Mouse (Mus musculus): ENCODE results near the gene Lypd3. TPM values are rescaled to one million over a fixed set of nuclear protein-coding genes. Genes with fewer than 3 reads are reported as not detected.
A peak's percentile ranks its signal among the peaks of the same experiment; 100 is the strongest.
"Not testable (repeated sequence)": the region's sequence is repeated elsewhere in the genome, so short reads cannot be mapped to it uniquely, and the experiment has no call there.

Lypd3 gene
- polyA plus RNA-seq, 1 experiment = not detected

DNA sequence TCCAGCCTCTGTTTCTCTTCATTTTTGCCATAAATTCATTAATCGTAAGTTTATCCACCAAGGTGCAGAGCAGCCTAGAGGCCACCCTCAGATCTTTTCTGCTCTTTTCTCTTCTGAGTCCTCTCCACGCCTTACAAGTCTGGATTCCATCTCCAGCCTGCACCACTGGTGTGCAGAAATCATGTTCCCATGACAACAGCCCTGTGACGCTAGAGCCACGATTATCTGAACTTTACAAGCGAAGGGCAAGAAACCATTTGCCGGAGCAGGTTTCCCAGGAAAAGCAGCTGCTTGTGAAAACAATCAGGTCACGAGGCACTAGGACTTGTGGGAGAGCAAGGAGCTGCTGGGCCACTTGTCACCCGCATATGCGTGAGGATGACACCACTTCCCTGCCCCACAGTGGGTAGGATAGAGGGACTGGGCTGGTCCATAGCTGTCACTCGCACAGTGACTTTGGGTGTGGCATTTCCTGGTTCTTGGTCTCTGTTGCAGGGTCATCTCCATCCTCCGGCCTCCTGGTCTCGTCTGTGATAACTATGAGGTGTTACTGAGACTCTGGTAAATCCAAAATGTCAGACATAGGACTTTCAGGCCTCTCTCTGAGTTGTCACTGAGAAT lies 23.5 kb downstream of the Lypd3 start:
- DNase-seq (ENCODE audit: extremely low spot score in 1 of 2, low spot score in 1 of 2) = peak in 1 of 2 experiments; percentile 34

DNA sequence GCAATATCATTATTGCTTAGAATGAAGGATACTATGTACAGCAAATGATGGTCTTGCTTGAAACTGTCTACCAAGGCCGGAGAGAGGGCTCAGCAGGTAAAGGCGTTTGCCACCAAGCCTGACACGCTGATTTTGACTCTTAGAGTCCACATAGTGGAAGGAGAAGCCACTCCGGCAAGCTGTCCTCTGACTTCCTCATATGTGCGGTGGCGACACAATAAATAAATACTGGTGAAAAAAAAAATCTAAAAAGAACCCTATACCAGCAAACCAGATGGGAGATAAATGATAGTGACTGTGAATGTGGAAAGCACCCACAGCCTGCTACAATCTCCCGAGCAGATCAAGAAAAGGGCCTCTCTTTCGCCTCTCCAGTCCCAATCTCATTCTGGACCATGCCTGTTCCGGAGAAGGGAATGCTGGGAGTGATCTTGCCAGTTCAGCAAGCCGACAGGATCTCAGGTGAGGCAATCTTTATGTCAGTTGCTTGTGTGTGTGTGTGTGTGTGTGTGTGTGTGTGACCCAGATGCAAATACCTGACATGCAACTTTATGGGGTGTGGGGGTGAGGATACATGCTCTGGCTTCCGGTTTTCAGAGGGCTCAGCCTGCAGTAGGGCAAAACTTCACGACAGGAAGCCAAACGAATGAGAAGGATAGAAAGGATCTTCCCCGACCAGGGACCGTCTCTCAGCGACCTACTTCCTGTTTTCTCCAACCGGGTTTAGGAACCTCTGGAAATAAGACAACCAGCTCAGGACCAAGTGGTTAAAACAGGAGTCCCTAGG lies 25.0 kb downstream of the Lypd3 start:
- DNase-seq (ENCODE audit: extremely low spot score in 1 of 2, low spot score in 1 of 2) = no peak

DNA sequence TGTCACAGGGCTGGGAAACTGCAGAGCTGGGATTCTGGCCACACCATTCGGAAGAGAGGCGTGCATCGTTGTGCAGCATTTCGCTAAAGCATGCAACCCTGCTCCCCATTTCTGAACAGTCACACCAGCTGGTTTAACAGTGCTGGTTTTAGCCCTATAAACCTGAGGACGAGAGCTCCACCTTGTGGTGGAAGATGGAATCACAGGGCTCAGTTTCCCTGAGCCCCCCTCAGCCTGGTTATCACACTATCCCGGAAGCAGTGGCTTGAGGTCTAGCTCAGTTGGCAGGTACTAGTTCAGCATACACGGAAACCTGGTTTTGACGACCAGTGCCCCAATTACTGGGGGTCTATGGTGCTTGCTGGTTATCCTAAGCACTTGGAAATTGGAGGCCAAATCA lies 26.2 kb downstream of the Lypd3 start:
- DNase-seq (ENCODE audit: extremely low spot score in 1 of 2, low spot score in 1 of 2) = peak; percentile 4 to 82

DNA sequence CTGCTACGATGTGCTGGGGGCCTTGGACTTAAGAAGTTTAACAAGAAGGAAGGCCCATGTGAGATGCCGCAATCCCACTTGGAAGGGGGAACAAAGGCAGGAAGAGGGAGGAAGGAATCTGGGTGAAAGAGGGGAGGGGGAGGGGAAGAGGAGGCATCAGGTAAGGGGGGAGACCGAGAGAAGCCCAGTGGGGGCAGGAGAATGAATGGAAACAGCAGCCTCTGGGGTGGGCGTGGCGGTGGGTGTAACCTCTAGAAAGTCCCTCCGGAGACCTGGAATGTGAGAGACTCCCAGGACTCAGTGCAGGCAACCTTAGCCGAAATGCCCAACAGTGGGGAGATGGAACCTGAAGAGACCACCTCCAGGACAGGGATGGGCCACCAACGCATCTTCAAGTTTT lies 28.0 kb downstream of the Lypd3 start:
- no peak for DNase-seq (ENCODE audit: extremely low spot score in 1 of 2, low spot score in 1 of 2)

DNA sequence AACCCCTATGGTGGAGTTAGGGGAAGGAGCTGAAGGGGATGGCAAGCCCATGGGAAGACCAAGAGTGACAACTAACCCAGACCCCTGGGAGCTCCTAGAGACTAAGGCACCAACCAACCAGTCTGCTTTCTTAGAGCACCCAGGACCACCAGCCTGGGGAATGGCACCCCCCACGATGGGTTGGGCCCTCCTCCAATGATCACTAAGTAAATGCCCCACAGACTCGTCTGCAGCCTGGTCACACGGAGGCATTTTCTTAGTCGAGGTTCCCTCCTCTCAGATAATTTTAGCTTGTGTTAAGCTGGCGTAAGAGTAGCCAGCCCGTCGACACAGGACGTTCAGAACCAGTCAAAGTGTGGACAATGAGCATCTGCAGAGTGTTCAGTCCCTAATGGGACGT lies 28.6 kb downstream of the Lypd3 start:
- DNase-seq (ENCODE audit: extremely low spot score in 1 of 2, low spot score in 1 of 2) = no peak

DNA sequence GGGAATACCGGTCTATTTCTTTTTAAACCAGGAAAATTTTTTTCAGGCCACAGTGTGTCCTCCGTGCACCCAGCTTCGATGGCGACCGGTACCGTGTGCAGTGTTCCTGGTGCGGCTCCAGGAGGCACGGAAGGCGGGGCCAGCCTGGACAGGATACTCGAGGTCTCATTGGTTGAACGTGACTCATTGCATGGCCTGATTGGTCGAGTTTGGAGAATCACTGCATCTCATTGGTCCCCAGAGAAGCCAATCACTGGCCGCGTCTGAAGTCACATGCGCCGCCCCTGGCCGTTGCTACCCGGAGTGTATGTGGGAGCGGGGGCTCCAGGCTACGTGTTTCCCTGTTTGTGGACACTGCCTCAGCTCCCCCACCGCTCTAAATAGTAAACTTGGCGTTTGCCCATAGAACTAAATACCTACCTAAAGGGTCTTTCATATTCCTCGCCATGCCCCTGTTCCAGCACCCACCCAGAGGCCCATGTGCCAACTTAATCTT lies 35.6 kb downstream of the Lypd3 start:
- no peak for DNase-seq (ENCODE audit: extremely low spot score in 1 of 2, low spot score in 1 of 2)

DNA sequence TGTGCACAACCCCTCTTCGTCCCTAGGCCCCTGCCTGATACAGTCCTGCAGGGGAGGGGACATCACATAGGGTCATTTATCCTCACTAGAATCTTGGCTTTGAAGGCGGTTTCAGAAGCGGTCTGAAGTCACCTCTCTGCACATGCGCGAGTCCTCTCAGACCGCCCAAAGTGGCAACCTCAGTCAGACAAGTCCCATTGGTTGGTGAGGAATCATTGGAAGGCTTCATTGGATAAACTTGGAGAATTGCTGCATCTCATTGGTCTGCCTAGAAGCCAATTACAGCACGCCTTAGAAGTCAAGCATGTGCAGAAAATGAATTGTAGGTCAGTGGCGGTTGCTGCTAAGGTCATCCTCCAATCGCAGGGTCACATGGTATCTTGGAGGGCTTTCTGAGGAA lies 40.2 kb downstream of the Lypd3 start, which contains the start of gene Tex101:
Gene Tex101 (minus strand): TSS at position 101 of the 400 bp plus-strand sequence.
- no peak for DNase-seq (ENCODE audit: extremely low spot score in 1 of 2, low spot score in 1 of 2)

DNA sequence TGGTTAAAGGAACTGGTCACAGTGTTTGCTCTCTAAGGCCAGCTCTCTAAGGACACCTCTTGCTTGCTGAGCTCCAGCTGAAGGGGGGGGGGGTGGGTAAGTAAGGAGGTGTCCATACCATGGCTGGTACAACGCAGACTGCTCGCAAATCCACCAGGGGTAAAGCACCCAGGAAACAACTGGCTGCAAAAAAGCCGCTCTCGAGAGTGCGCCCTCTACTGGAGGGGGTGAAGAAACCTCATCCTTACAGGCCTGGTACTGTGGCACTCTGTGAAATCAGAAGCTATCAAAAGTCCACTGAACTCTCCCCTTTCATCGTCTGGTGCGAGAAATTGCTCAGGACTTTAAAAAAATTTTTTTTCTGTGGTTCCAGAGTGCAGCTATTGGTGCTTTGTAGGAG lies 47.8 kb downstream of the Lypd3 start:
- DNase-seq (ENCODE audit: extremely low spot score in 1 of 2, low spot score in 1 of 2) = not testable (repeated sequence)

DNA sequence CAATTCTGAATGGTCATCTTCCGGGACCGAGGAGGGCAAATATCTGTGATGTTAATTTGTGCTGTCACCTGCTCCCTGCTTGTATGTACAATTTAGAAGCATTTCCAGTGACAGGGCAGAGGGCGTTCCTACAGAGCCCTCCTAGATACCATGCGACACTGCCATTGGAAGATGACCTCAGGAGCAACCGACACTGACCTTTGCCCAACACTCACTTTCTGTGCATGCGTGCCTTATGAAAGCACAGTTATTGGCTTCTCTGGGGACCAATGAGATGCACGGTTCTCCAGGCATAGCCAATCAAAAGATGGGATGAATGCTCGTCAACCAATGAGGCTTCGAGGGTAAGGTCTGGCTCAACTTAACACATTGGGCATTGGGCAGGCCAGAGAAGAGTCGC lies 51.2 kb downstream of the Lypd3 start:
- DNase-seq (ENCODE audit: extremely low spot score in 1 of 2, low spot score in 1 of 2) = not testable (repeated sequence)

Other genes starting within 250 kb of the Lypd3 start
- 78.1 and 90.1 TPM in 2 replicates for gene Smg9, start 236.9 kb upstream of the Lypd3 start, polyA plus RNA-seq (2012; rRNA removed)
- 0.68 and 0.76 TPM in 2 replicates for gene Irgc1, start 184.3 kb upstream of the Lypd3 start, polyA plus RNA-seq (2012; rRNA removed)
- 1.1 and 1.8 TPM in 2 replicates for gene Plaur, start 174.1 kb upstream of the Lypd3 start, polyA plus RNA-seq (2012; rRNA removed)
- gene Cadm4, start 154.5 kb upstream of the Lypd3 start, polyA plus RNA-seq (2012; rRNA removed) = 225 and 258 TPM in 2 replicates
- 82.8 and 84.1 TPM in 2 replicates for gene Zfp428, start 129.5 kb upstream of the Lypd3 start, polyA plus RNA-seq (2012; rRNA removed)
- gene AC161166.1, start 124.1 kb upstream of the Lypd3 start, polyA plus RNA-seq (2012; rRNA removed) = not detected in 2 replicates
- gene Irgq, start 105.9 kb upstream of the Lypd3 start, polyA plus RNA-seq (2012; rRNA removed) = 46.3 and 46.7 TPM in 2 replicates
- gene Pinlyp, start 90.4 kb upstream of the Lypd3 start, polyA plus RNA-seq (2012; rRNA removed) = not detected in 2 replicates
- gene Xrcc1, start 90.3 kb upstream of the Lypd3 start, polyA plus RNA-seq (2012; rRNA removed) = 48.8 and 49.0 TPM in 2 replicates
- gene Ethe1, start 49.0 kb upstream of the Lypd3 start, polyA plus RNA-seq (2012; rRNA removed) = 14.9 and 17.2 TPM in 2 replicates
- 6.7 and 7.7 TPM in 2 replicates for gene Zfp575, start 48.9 kb upstream of the Lypd3 start, polyA plus RNA-seq (2012; rRNA removed)
- 0.08 and 0.12 TPM in 2 replicates for gene Phldb3, start 25.8 kb upstream of the Lypd3 start, polyA plus RNA-seq (2012; rRNA removed)
- not detected in 2 replicates for gene Tex101, start 40.1 kb downstream of the Lypd3 start, polyA plus RNA-seq (2012; rRNA removed)
- not detected in 2 replicates for gene BC049730, start 72.7 kb downstream of the Lypd3 start, polyA plus RNA-seq (2012; rRNA removed)
- gene Gm4763, start 90.4 kb downstream of the Lypd3 start, polyA plus RNA-seq (2012; rRNA removed) = not detected in 2 replicates
- 0.04 TPM in 2 replicates for gene Cd177, start 123.8 kb downstream of the Lypd3 start, polyA plus RNA-seq (2012; rRNA removed)
- not detected in 2 replicates for gene Ceacam10, start 140.7 kb downstream of the Lypd3 start, polyA plus RNA-seq (2012; rRNA removed)
- gene Gm9844, start 225.7 kb downstream of the Lypd3 start, polyA plus RNA-seq (2012; rRNA removed) = 9.6 and 13.7 TPM in 2 replicates
- not detected in 2 replicates for gene Lypd4, start 233.4 kb downstream of the Lypd3 start, polyA plus RNA-seq (2012; rRNA removed)
- gene Dmrtc2, start 233.5 kb downstream of the Lypd3 start, polyA plus RNA-seq (2012; rRNA removed) = 0.06 TPM in 1 of 2 replicates, not detected in the other
- 319 and 386 TPM in 2 replicates for gene Rps19, start 247.8 kb downstream of the Lypd3 start, polyA plus RNA-seq (2012; rRNA removed)